Mouse (Mus musculus): Measurements from ENCODE around the gene Atp6v1a. TPM values are rescaled to one million over a fixed set of nuclear protein-coding genes. Genes with fewer than 3 reads are reported as not detected.
A peak's percentile ranks its signal among the peaks of the same experiment; 100 is the strongest.

Gene Atp6v1a
- polyA plus RNA-seq, 1 experiment from 2014 or later: 129 TPM

DNA sequence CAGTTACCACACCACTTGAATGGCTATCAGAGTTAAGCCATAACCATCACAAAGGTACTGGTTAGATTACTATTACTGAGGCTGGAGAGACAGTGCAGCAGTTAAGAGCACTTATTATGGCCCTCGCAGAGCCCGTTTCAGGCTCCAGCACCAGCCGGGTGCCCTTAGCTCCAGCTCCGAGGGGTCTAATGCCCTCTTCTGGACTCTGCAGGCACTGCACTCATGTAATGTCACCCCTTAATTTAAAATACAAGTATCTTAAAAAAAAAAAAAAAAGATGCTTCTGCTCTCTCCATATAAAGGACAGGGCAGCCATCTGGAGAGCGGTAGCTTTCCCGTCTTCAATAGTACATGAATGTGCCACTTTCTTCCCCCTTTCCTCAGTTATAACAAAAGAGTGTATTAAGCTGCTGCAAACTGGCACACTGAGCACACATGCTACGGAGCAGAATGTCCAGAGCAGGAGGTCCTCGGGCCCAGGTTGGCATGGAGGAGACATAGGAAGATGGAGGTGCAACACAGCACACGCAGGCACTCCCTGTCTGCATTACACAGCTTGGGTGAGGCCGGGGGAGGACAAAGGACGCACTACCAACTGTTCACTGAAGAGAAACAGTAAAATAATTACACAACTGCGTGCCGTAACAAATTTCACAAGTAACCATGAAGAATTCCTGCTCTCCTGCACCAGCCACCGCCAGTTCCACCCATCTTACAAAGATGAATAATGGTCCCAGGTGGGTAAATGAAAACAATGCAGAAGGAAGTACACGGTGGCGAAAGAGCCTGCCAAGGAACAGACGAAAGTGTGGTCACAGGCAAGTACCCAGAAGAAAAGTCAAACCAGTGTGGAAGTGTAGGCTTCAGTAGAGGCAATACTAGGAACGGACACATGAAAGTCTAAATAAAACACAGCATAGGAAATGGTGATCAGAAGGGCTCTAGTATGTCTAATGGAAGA is 35.4 kb downstream of the Atp6v1a start:
- 91% methylated on average over 18 of the region's 18 CpGs for WGBS
- H3K4me3 ChIP-seq: no peak overlapping the region
- no peak overlapping the region for H3K27ac ChIP-seq (replicated peaks)
- H3K27me3 ChIP-seq: no peaks in the 10 kb centered on the region
- H3K9ac ChIP-seq: no peak overlapping the region
- ATAC-seq (ENCODE audit: low FRiP score, low read depth): no peak
- H3K4me1 ChIP-seq (replicated peaks): no peaks in the 10 kb centered on the region
- peaks cover 76% of the 10 kb centered on the region for H3K36me3 ChIP-seq
- no peak overlapping the region for H3K4me2 ChIP-seq
- H3K9me3 ChIP-seq: no peaks in the 10 kb centered on the region

DNA sequence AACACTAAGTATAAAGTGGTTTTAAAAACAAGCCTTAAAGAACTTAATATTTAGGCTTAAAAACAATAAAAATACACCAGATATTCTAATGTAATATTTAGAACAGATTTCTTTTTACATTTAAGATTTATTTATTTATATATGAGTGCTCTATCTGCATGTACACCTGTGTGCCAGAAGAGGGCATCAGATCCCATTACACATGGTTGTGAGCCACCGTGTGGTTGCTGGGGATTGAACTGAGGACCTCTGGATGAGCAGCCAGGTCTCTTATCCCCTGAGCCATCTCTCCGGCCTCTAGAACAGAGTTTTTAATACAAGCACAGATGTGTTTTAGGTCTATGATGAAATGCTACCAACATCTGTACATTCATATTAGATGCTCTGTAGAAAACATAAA is 36.6 kb downstream of the Atp6v1a start:
- 92% methylated on average over 2 of the region's 2 CpGs for WGBS
- H3K4me3 ChIP-seq: no peak overlapping the region
- H3K36me3 ChIP-seq: peaks cover 76% of the 10 kb centered on the region
- no peak overlapping the region for H3K27ac ChIP-seq (replicated peaks)
- no peaks in the 10 kb centered on the region for H3K9me3 ChIP-seq
- H3K4me2 ChIP-seq: no peak overlapping the region
- H3K9ac ChIP-seq: no peak overlapping the region
- H3K4me1 ChIP-seq (replicated peaks): no peaks in the 10 kb centered on the region
- no peak for ATAC-seq (ENCODE audit: low FRiP score, low read depth)
- H3K27me3 ChIP-seq: no peaks in the 10 kb centered on the region

DNA sequence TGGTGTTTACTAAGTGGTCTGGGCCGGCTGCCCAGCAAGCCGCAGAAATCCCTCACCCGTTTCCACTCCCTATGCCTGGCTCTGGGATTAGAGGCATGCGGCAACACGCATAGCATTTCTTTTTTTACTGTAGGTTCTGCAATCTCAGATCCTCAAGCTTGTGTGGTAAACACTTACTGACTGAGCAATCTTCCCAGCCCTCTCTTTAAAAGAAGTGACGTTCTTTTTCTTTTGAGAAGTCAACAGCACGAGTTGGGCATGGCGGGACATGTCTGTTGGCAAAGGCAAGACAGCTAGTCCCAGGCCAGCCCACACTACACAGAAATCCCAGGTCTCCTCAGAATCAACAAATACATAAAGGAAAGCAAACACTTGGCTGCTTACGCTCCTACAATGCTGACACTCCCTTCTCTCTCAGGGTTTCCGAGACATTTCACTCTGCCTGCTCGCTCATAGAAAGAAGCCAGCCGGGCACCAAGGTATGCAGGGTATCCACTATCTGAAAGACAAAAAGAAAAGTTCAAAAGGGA is 38.3 kb downstream of the Atp6v1a start:
- no peaks in the 10 kb centered on the region for H3K27me3 ChIP-seq
- ATAC-seq (ENCODE audit: low FRiP score, low read depth): no peak
- no peak overlapping the region for H3K27ac ChIP-seq (replicated peaks)
- H3K4me1 ChIP-seq (replicated peaks): no peaks in the 10 kb centered on the region
- no peaks in the 10 kb centered on the region for H3K9me3 ChIP-seq
- H3K9ac ChIP-seq: no peak overlapping the region
- no peak overlapping the region for H3K4me3 ChIP-seq
- H3K4me2 ChIP-seq: no peak overlapping the region
- WGBS: 93% methylated on average over 12 of the region's 12 CpGs
- peaks cover 75% of the 10 kb centered on the region for H3K36me3 ChIP-seq

DNA sequence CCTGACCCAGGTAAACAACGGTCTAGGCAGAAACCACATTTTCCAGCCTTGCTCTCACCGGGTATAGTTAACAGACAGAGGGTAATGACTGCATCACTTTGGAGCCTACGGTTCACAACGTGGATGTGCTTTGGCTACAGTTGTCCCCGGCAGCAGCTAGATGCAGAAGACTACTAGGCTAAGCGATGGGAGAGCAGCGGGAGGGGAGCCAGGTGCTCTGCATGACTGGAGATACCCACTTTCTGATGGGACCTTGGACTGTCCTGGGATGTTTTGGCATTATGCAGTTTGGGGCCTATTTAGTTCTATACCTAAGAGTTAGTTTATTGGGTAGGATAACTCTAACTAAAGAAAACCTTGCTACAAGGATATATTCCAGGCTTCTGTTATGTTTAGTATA is 40.1 kb downstream of the Atp6v1a start:
- Histone ChIP-seq H3K27me3 (no peaks in the 10 kb centered on the region), H3K4me1 (replicated peaks) (no peaks in the 10 kb centered on the region), H3K27ac (replicated peaks) (no peak overlapping the region), H3K4me2 (no peak overlapping the region), H3K9me3 (no peaks in the 10 kb centered on the region), H3K9ac (no peak overlapping the region), H3K4me3 (no peak overlapping the region), H3K36me3 (peaks cover 82% of the 10 kb centered on the region)
- WGBS: 93% methylated on average over 7 of the region's 7 CpGs
- ATAC-seq (ENCODE audit: low FRiP score, low read depth): no peak

DNA sequence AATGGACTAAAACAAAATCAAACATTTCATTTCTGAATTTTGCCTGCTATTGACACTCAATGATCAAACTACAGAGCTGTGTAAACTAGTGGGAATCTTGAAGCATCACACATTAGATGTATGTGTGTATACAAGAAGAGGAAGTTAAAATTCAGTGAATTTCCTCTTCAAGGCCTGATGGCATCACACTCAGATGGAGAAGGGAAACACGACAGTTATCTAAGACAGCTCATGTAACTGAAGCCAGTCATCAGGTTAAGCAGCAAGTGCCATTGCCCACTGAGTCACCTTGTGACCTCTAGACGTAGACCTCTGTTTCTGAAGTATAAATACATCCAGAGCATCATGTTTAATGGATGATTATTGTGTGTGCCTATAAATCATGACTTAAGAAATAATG is 51.9 kb downstream of the Atp6v1a start:
- H3K36me3 ChIP-seq: peaks cover 76% of the 10 kb centered on the region
- no peak overlapping the region for H3K27ac ChIP-seq (replicated peaks)
- no peaks in the 10 kb centered on the region for H3K4me1 ChIP-seq (replicated peaks)
- no peak overlapping the region for H3K9ac ChIP-seq
- no peak overlapping the region for H3K4me2 ChIP-seq
- no peak for ATAC-seq (ENCODE audit: low FRiP score, low read depth)
- 81% methylated on average over 2 of the region's 2 CpGs for WGBS
- H3K27me3 ChIP-seq: no peaks in the 10 kb centered on the region
- H3K9me3 ChIP-seq: no peaks in the 10 kb centered on the region
- no peak overlapping the region for H3K4me3 ChIP-seq

DNA sequence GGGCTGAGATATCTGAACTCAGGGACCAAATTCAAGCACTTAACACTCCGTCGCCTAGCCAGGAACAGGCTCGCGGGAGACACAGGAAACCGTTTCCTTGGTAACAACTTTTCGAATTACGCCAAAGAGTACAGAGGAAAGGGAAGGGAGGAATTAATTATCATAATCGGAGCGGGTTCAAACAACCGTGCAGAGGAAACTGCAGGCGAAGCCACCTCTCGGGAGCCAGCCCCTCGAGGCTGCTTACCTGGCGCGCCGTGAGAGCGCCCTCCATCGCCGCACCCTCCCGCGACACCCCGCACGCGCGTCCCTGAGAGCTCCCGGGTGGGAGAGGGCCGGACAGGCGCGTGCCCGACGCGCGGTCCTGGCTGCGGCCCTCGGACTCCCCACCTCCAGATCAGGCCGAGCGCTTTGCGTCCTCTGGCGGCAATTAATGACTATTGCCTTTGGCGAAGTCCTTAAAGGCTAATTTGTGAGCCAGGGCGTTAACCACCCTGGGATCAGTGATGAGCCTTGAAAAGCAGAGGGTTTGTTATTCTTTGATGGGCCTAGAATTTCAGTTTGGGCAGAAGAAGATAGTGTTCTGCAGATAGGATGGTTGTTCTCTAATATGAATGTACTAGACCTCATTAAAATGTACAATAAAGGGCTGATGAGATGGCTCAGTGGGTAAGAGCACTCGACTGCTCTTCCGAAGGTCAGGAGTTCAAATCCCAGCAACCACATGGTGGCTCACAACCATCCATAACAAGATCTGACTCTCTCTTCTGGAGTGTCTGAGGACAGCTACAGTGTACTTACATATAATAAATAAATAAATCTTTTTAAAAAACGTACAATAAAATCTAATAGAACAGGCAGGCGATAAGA is 76.2 kb downstream of the Atp6v1a start, which contains the start of gene Gramd1c:
Gene Gramd1c, minus strand, starts transcription at position 321 of the 870 bp plus-strand sequence.
- peak; percentile 94 for ATAC-seq (ENCODE audit: low FRiP score, low read depth)
- Histone ChIP-seq H3K27ac (replicated peaks) (peak within 1 kb of the TSS; percentile 81), H3K4me3 (peak within 1 kb of the TSS; percentile 58), H3K27me3 (no peaks in the 10 kb centered on the region), H3K4me2 (peak within 1 kb of the TSS; percentile 75), H3K4me1 (replicated peaks) (0 out of 2 replicates have a peak, but pooled peaks cover 10% of the 10 kb centered on the region), H3K36me3 (no peaks in the 10 kb centered on the region), H3K9ac (peak within 1 kb of the TSS; percentile 59), H3K9me3 (no peaks in the 10 kb centered on the region)
- WGBS: 5% methylated on average over 45 of the region's 45 CpGs

DNA sequence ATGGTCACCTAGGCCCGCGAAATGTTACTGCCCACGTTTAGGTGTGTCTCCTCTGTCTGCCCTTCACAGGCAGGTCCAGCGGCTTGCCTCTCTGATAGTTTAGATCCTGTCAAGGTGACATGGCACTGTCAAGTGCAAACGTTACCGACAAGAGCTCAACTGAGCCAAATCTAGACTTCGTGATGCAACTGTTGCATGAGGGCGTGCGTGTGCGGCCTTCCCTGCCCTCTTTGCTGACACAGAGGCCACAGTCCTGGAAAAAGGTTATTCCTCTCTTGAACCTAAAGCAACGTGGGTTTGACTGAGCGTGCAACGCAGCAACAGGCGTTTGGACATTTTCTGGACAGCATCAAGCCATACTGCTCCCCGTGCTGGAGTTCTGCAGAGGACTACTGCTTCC is 78.2 kb downstream of the Atp6v1a start:
- Histone ChIP-seq H3K4me3 (no peak overlapping the region), H3K36me3 (no peaks in the 10 kb centered on the region), H3K4me2 (no peak overlapping the region), H3K4me1 (replicated peaks) (0 out of 2 replicates have a peak, but pooled peaks cover 10% of the 10 kb centered on the region), H3K9me3 (no peaks in the 10 kb centered on the region), H3K27ac (replicated peaks) (no peak overlapping the region), H3K9ac (no peak overlapping the region), H3K27me3 (no peaks in the 10 kb centered on the region)
- no peak for ATAC-seq (ENCODE audit: low FRiP score, low read depth)
- WGBS: 93% methylated on average over 15 of the region's 15 CpGs

DNA sequence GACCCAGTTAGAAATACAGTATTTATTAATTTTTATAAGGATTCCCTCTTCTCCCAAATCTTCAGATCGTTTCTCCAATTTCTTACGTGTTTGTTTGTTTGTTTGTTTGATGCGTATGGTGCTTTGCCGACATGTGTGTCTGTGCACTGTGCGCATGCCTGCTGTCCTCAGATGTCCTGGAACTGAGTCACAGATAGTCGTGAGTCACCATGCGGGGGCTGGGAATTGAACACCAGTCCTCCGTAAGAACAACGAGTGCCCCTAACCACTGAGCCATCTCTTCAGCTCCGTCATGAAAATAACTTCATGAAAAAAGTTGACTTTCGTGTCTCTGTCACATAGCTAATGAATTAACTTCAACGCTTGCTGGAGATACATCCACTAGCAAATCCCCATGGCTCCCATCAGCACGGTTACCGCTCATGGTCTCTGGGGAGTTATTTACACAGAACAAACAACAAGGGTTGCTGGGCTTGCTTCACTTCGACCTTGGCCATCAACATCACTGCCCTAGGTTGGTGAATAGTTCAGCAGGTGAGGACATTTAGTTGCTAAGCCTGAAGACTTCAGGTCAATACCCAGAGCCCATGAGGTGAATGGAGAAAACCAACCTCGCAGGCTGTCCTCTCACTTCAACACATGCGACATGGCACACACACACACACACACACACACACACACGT is 78.8 kb downstream of the Atp6v1a start:
- WGBS: 92% methylated on average over 18 of the region's 18 CpGs
- Histone ChIP-seq H3K9ac (no peak overlapping the region), H3K9me3 (no peaks in the 10 kb centered on the region), H3K36me3 (no peaks in the 10 kb centered on the region), H3K27ac (replicated peaks) (no peak overlapping the region), H3K4me3 (no peak overlapping the region), H3K27me3 (no peaks in the 10 kb centered on the region), H3K4me1 (replicated peaks) (0 out of 2 replicates have a peak, but pooled peaks cover 10% of the 10 kb centered on the region), H3K4me2 (no peak overlapping the region)
- no peak for ATAC-seq (ENCODE audit: low FRiP score, low read depth)

DNA sequence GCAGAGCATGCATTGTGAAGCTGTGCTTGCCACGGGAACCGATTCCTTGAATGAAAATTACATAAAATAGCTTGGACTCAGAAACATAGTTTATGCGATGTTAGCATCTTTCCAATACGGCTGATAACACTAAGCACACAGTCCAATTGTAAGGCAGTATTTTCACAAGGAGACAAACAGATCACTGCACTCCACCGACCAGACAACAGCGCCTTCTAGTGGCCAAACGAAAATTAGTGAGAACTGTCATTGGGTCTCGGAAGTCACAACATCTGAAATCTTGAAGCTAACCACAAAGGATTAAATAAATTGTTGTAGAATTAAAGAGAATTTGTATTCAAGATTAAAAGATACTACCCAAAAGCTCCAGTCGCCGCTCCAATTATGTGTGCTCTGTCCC is 80.8 kb downstream of the Atp6v1a start:
- Histone ChIP-seq H3K9me3 (no peaks in the 10 kb centered on the region), H3K4me2 (no peak overlapping the region), H3K4me3 (no peak overlapping the region), H3K27me3 (no peaks in the 10 kb centered on the region), H3K4me1 (replicated peaks) (0 out of 2 replicates have a peak, but pooled peaks cover 10% of the 10 kb centered on the region), H3K9ac (no peak overlapping the region), H3K27ac (replicated peaks) (no peak overlapping the region), H3K36me3 (no peaks in the 10 kb centered on the region)
- 23% methylated on average over 10 of the region's 10 CpGs for WGBS
- ATAC-seq (ENCODE audit: low FRiP score, low read depth): no peak

DNA sequence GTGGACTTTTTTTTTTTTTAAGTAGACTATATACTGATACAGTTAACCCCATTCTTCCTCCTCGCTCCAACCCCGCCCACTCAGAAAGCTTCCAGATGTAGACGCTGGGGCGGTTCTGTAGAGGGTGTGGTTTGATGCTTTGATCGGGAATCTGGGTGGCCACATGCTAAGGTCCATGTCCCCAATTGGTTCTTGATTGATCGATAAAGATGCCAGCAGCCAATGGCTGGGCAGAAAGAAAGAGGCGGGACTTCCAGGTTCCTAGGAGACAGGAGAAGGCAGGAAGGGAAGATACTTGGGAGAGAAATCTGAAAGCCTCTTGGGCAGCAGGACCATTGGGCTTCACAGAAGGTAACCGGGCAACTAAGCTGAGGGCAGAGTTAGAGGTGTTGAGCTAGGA is 83.7 kb downstream of the Atp6v1a start:
- H3K4me2 ChIP-seq: no peak overlapping the region
- H3K27me3 ChIP-seq: no peaks in the 10 kb centered on the region
- no peaks in the 10 kb centered on the region for H3K36me3 ChIP-seq
- ATAC-seq (ENCODE audit: low FRiP score, low read depth): no peak
- WGBS: 58% methylated on average over 8 of the region's 8 CpGs
- H3K4me3 ChIP-seq: 0 out of 2 replicates have a peak overlapping the region, but pooled peaks have one; percentile 8
- no peaks in the 10 kb centered on the region for H3K4me1 ChIP-seq (replicated peaks)
- H3K9ac ChIP-seq: no peak overlapping the region
- H3K9me3 ChIP-seq: no peaks in the 10 kb centered on the region
- H3K27ac ChIP-seq (replicated peaks): no peak overlapping the region

DNA sequence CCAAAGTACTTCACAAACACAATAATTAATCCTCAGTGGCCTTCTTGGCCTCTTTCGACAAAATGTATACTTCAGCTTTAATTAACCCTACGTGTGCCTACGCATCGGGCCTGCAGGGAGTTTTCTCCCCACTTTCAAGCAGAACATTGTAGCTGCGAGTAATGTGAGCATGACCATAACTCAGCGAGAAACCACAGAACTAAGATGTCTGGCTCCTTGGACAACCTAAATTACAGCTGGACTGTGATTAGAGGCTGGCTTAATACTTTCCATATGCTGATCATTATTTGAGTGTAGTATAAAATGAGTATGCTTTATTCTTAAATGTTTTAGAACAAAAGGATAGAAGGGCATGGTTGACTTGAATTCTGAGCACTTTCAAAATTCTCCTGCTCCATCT is 86.2 kb downstream of the Atp6v1a start:
- ATAC-seq (ENCODE audit: low FRiP score, low read depth): no peak
- no peaks in the 10 kb centered on the region for H3K27me3 ChIP-seq
- 86% methylated on average over 6 of the region's 6 CpGs for WGBS

More for the DNA sequence above, 86.2 kb downstream of the Atp6v1a start:
- H3K27ac ChIP-seq (replicated peaks): no peak overlapping the region
- no peaks in the 10 kb centered on the region for H3K4me1 ChIP-seq (replicated peaks)
- no peak overlapping the region for H3K9ac ChIP-seq
- H3K9me3 ChIP-seq: no peaks in the 10 kb centered on the region
- H3K36me3 ChIP-seq: no peaks in the 10 kb centered on the region
- H3K4me2 ChIP-seq: no peak overlapping the region
- H3K4me3 ChIP-seq: no peak overlapping the region

All from hindbrain, embryonic 15.5 days (tissue).